Mouse (Mus musculus) liver, adult 2 months (tissue): Measurements from ENCODE around the gene 9530068E07Rik. TPM values are rescaled to one million over a fixed set of nuclear protein-coding genes. Genes with fewer than 3 reads are reported as not detected.
A peak's percentile ranks its signal among the peaks of the same experiment; 100 is the strongest.

ENCODE experiments used
- DNase-seq: peaks from one replicate; pipeline ENCODE4 v3.0.0-alpha.2; 2011; ENCODE audit warnings: low read depth, low spot score; ENCODE audit errors: extremely low read depth
- H3K27ac ChIP-seq: fragments of 200-500 bp; replicated peaks from 2 replicates; pipeline ENCODE4 v1.5.1; 2012; ENCODE audit warnings: low read depth, mild to moderate bottlenecking, control low read depth, inconsistent platforms, low read length; ENCODE audit not compliant: insufficient read depth
- H3K27me3 ChIP-seq: fragments of 200-500 bp; 2 replicates; pipeline ENCODE4 v1.6.1; 2012; ENCODE audit warnings: mild to moderate bottlenecking, moderate library complexity, low read length, inconsistent platforms; ENCODE audit not compliant: control insufficient read depth, insufficient read depth
- H3K36me3 ChIP-seq: fragments of 200-500 bp; 2 replicates; pipeline ENCODE4 v1.6.1; 2012; ENCODE audit warnings: low read length, inconsistent platforms; ENCODE audit not compliant: control insufficient read depth, insufficient read depth
- H3K4me1 ChIP-seq: fragments of 200-500 bp; 2 replicates; pipeline ENCODE4 v1.6.1; 2011; ENCODE audit warnings: low read length; ENCODE audit not compliant: control insufficient read depth, insufficient read depth
- H3K4me3 ChIP-seq: fragments of 200-500 bp; 2 replicates; pipeline ENCODE4 v1.5.1; 2011; ENCODE audit warnings: low read depth, mild to moderate bottlenecking, control low read depth, low read length, moderate library complexity; ENCODE audit not compliant: insufficient read depth
- H3K79me2 ChIP-seq: fragments of 200-500 bp; 2 replicates; pipeline ENCODE4 v1.6.1; 2012; ENCODE audit warnings: inconsistent platforms, mild to moderate bottlenecking, low read length, moderate library complexity; ENCODE audit not compliant: control insufficient read depth, insufficient read depth
- H3K9ac ChIP-seq: fragments of 200-500 bp; 2 replicates; pipeline ENCODE4 v1.6.1; 2012; ENCODE audit warnings: low read depth, mild to moderate bottlenecking, control low read depth, inconsistent platforms, low read length
- CTCF ChIP-seq: fragments of 200-500 bp; IDR thresholded peaks from 2 replicates; pipeline ENCODE4 v1.5.1; 2011; ENCODE audit warnings: low read depth, low read length, control low read depth
- POLR2A ChIP-seq: fragments of 200-500 bp; IDR thresholded peaks from 2 replicates; pipeline ENCODE4 v1.6.1; 2011; ENCODE audit warnings: low read length, control low read depth; ENCODE audit not compliant: insufficient read depth; ENCODE audit errors: extremely low read depth
- WGBS: fragments of 180-500 bp; shearing (Covaris S2); methylation state at CpG from one replicate; pipeline ENCODE4 v1.1.7; 2018; 5-methylcytosine and 5-hydroxymethylcytosine counted together
- polyA plus RNA-seq: library from polyadenylated mRNA; depleted of rRNA; stranded (reverse); fragments of >200 nt; gene quantifications from 2 replicates; pipeline ENCODE4 v1.2.3, GENCODE M21; 2012
- total RNA-seq: library from RNA; depleted of rRNA; stranded (reverse); fragments of >200 nt; gene quantifications from 2 replicates; pipeline ENCODE4 v1.2.3, GENCODE M21; 2014

9530068E07Rik gene
- total and polyA plus RNA-seq, 2 experiments, result 110 to 111 TPM

DNA sequence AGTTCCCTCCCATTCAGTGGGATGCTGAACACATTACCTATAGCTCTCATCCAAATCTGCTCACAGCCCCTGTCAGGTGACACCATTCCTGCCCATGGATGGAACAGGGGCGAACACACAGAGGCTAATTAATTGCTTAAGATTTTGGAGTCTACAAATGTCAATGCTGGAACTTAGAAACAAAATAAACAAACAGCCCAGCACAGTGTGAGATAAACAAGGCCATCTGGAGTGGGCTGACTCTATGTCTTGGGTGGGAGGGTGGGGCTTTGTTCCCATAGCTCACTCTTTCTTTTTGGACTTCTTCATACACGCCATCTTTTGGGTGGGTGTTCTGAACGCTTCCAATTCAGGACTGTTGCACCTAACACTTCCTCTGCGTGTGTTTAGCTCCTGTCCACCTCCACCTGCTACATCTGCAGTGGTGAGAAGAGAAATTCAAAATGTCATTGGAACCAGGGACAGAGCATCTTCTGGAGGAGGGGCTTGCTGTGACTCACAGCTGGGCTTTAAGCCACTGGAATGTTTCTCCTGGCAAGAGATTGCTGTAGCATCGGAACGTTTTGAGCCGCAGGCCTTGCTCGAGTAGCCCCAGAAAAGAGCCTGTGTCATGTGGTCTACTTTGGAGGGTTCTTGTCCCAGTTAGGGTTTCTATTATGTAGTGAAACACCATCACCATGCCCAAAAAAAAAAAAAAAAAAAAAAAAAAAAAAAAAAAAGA lies 37.0 kb downstream of the 9530068E07Rik start:
- H3K36me3 ChIP-seq, result no peaks in the 10 kb centered on the region
- no peak overlapping the region for H3K9ac ChIP-seq
- no peak overlapping the region for H3K4me3 ChIP-seq
- no peak overlapping the region for H3K27ac ChIP-seq
- no peak for DNase-seq
- H3K27me3 ChIP-seq, result no peaks in the 10 kb centered on the region
- TF ChIP-seq POLR2A (no peak), CTCF (no peak)
- H3K79me2 ChIP-seq, result no peaks in the 10 kb centered on the region
- H3K4me1 ChIP-seq, result no peaks in the 10 kb centered on the region
- WGBS, result 81% methylated on average over 8 of the region's 8 CpGs

DNA sequence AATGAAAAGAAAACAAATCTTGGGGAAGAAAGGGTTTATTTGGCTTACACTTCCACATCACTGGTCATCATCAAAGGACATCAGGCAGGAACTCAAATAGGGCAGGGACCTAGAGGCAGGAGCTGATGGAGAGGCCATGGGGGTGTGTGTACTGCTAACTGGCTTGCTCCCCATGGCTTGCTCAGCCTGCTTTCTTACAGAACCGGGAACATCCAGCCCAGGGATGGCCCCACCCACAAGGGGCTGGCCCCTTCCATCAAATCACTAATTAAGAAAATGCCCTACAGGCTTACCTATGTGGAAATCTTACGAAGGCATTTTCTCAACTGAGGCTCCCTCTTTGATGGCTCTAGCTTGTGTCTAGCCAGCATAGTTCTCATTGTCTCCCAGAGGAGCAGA lies 37.6 kb downstream of the 9530068E07Rik start:
- Histone ChIP-seq H3K9ac (no peak overlapping the region), H3K27me3 (no peaks in the 10 kb centered on the region), H3K79me2 (no peaks in the 10 kb centered on the region), H3K27ac (no peak overlapping the region), H3K4me1 (no peaks in the 10 kb centered on the region), H3K4me3 (no peak overlapping the region), H3K36me3 (no peaks in the 10 kb centered on the region)
- TF ChIP-seq POLR2A (no peak), CTCF (no peak)
- 66% methylated on average over 2 of the region's 2 CpGs for WGBS
- DNase-seq, result no peak

DNA sequence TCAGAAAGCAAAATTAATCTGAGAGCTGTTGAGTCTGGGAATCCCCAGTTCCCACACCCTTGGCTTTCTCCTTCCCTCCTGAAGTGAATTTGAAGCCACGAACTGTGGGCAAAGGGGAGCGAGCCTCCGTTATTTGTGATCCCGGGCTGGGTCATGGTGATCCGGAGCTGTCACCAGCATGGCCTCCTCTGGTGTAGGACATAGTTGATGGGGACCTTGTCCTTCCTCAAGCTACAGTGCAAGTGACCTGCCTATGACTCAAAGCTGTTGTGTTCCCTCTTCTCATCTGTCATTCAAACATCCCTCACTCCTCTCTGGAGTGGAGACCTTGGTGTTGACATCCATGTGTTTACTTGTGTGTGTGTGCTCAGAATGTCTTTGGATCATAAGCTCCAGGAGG lies 39.2 kb downstream of the 9530068E07Rik start:
- H3K36me3 ChIP-seq, result no peaks in the 10 kb centered on the region
- WGBS, result 82% methylated on average over 5 of the region's 5 CpGs
- no peak for DNase-seq
- no peaks in the 10 kb centered on the region for H3K27me3 ChIP-seq
- H3K4me1 ChIP-seq, result no peaks in the 10 kb centered on the region
- H3K9ac ChIP-seq, result no peak overlapping the region
- no peaks in the 10 kb centered on the region for H3K79me2 ChIP-seq
- H3K4me3 ChIP-seq, result no peak overlapping the region
- TF ChIP-seq CTCF, result no peak
- no peak for TF ChIP-seq POLR2A
- no peak overlapping the region for H3K27ac ChIP-seq

DNA sequence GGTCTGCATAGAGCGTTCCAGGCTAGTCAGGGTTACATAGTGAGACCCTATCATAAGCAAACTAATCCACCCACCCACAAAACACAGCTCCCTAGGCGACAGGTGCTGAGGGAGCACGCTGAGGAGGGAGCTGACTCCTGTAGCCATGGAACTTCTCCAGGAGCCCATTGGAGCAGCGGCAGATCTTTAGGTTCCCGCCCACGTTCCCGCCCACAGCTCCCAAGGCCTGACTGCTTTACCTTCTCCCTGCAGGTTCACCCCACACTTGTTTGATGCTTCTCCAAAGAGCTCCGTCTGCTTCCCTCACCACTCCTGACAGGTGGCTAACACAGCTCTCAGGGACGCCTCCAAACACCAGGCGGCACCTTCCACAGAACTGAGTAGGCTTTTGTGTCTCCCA lies 40.9 kb downstream of the 9530068E07Rik start:
- H3K4me3 ChIP-seq, result no peak overlapping the region
- H3K27ac ChIP-seq, result no peak overlapping the region
- H3K4me1 ChIP-seq, result no peaks in the 10 kb centered on the region
- TF ChIP-seq CTCF (no peak), POLR2A (no peak)
- DNase-seq, result no peak
- 32% methylated on average over 10 of the region's 10 CpGs for WGBS
- no peaks in the 10 kb centered on the region for H3K79me2 ChIP-seq
- no peak overlapping the region for H3K9ac ChIP-seq
- no peaks in the 10 kb centered on the region for H3K27me3 ChIP-seq
- H3K36me3 ChIP-seq, result no peaks in the 10 kb centered on the region

DNA sequence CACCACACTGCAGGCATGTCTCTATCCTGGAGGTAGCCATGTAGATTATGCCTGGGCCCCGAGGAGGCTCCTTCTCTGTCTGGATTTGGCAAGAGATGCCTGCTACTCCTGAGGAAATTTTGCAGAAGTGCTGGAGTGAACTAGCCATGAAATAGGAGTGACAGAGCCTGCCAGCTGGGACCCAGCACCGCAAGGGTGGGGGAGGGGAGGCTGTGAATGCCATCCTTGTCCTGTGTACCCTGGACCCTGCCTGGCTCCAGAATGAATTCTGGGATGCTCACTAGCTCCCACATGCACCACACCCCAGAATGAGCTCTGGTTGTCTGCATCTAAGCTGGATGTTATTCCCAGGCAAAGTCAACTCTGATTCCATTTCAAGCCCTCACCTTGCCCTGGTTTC lies 44.9 kb downstream of the 9530068E07Rik start:
- no peaks in the 10 kb centered on the region for H3K4me1 ChIP-seq
- no peak for DNase-seq
- WGBS, result 78% methylated on average over 2 of the region's 2 CpGs
- H3K79me2 ChIP-seq, result no peaks in the 10 kb centered on the region
- no peak overlapping the region for H3K9ac ChIP-seq
- H3K4me3 ChIP-seq, result no peak overlapping the region
- no peaks in the 10 kb centered on the region for H3K27me3 ChIP-seq
- no peaks in the 10 kb centered on the region for H3K36me3 ChIP-seq
- no peak overlapping the region for H3K27ac ChIP-seq
- TF ChIP-seq CTCF, result no peak
- TF ChIP-seq POLR2A, result no peak

DNA sequence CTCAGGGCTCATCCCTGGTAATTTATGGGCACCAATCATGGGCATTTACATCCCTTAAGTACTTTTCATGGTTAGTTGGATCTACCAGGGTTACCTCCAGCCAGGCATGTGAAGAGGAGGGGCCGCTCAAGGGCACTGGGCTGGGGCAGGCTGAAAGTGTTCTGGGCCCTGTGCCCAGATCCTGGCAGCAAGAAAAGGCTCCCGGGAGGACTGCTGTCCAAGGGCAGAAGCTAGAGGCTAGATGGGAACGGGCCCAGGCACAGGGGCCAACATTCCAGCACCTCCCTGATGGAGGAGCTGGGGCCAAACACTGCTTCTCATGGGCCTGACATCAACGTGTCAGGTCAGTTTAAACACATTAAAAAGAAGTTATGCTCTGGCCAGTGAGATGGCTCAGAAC lies 51.0 kb downstream of the 9530068E07Rik start:
- DNase-seq, result peak; percentile 33
- H3K4me1 ChIP-seq, result no peaks in the 10 kb centered on the region
- no peaks in the 10 kb centered on the region for H3K27me3 ChIP-seq
- TF ChIP-seq CTCF, result no peak
- TF ChIP-seq POLR2A, result no peak
- H3K36me3 ChIP-seq, result no peaks in the 10 kb centered on the region
- WGBS, result 17% methylated on average over 4 of the region's 4 CpGs
- no peak overlapping the region for H3K4me3 ChIP-seq
- no peaks in the 10 kb centered on the region for H3K79me2 ChIP-seq
- no peak overlapping the region for H3K27ac ChIP-seq
- no peak overlapping the region for H3K9ac ChIP-seq
